Mouse (Mus musculus): ENCODE data around the gene Aplp1. TPM values are rescaled to one million over a fixed set of nuclear protein-coding genes. Genes with fewer than 3 reads are reported as not detected.

The Aplp1 gene
- 0.08 and 0.15 TPM in 2 replicates for polyA plus RNA-seq (2012)

GRCm38 (mm10) chr7:30444971-30445751, at the start of gene Aplp1:
Aplp1 (minus strand) TSS chr7:30445535.

DNA sequence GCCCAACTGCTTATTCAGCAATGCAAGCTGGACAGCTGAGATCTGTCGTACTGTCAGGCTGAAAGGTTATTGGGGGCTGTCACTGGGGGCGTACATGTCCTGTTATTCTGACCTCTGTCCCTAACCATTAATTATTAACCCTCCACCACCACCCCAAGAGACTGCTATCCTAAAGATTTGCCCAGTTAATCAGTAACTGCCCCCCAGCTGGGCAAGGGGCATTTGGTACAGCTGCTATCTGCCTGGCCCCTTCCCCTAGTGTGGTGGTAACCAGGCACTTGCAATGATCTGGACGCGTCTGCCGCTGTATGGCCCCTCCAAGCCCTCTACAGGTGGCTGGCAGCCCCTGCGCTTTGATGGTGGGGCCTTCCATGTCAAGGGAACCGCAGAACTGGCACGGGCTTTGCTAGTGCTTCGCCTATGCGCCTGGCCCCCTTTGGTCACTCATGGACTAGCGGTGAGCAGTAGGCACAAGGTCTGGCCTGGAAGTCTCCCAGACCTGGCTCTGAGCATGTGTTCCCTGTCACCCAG, 48.1 kb upstream of the Aplp1 start, which contains the start of gene Prodh2:
Prodh2 (plus strand) TSS at position 222 of the 531 bp plus-strand sequence.

DNA sequence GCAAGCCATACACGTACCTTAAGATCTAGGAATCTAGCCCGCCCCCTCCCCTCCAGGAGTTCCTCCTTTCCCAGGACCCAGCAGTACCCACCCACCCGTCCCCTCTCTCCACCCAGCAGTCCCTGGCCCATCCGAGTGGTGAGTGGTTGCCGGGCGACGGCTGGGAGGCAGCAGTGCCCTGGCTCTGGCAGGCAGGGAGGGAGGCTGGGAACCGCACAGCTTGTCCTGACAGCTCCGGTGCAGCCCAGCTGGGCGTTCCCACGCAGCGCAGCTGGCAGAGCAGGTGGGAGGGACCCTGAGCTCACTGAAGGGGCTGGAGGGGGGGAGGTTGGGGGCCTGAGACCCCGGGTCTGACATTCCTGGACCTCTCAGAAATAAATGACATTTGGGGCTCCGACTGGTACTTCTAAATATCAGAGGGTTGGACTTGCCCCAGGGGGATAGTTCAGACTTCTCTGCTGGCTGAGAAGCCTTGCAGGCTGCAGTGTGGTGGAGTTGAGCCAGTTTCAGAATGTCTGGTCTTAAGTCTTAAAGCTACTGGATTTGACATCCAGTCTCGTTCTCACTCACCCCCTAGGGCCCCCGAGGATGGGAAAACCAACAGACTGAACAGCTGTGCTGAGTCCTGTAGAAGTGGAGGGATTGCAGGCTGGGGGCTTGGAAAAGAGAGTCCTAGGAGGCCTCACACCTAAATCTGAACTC, 12.4 kb upstream of the Aplp1 start, which contains the start of the genes Kirrel2 and Nphs1:
Kirrel2 (minus strand) TSS at position 62 of the 702 bp plus-strand sequence.
Nphs1 (plus strand) TSS at position 687 of the 702 bp plus-strand sequence.

DNA sequence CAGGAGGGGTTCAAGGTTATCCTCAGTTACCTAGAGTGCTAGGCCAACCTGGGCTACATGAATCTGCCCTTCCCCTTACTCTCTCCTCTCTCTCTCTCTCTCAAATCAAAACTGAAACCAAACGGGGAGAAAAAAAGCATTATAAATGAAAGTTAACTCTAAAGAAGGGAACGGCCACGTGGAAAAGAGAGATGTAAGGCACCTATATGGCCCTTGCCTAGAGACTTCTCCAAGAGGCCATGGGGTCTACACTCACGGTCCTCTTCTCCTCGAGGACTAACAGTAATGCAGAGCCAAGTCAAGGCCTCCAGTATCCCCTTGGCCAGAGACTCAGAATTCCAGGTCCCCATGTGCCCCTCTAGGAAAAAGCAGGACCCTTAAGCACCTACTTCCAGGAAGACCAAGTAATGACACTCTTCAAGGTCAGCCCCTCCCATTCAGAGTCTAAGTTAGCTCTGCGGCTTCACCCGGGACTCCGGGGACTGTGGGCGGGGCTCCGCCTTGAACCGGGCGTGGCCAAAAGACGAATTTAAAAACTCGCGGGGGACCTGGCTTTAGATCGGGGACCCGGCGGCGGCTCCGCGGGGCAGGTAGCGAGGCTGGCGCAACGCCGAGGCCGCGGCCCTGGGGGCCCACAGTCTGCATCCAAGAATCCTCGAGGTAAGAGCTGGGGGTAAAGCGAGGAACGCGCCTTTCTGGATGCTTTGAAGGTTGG, 24.0 kb downstream of the Aplp1 start, which contains the start of gene Nfkbid:
Nfkbid (plus strand) TSS at position 558 of the 715 bp plus-strand sequence.

DNA sequence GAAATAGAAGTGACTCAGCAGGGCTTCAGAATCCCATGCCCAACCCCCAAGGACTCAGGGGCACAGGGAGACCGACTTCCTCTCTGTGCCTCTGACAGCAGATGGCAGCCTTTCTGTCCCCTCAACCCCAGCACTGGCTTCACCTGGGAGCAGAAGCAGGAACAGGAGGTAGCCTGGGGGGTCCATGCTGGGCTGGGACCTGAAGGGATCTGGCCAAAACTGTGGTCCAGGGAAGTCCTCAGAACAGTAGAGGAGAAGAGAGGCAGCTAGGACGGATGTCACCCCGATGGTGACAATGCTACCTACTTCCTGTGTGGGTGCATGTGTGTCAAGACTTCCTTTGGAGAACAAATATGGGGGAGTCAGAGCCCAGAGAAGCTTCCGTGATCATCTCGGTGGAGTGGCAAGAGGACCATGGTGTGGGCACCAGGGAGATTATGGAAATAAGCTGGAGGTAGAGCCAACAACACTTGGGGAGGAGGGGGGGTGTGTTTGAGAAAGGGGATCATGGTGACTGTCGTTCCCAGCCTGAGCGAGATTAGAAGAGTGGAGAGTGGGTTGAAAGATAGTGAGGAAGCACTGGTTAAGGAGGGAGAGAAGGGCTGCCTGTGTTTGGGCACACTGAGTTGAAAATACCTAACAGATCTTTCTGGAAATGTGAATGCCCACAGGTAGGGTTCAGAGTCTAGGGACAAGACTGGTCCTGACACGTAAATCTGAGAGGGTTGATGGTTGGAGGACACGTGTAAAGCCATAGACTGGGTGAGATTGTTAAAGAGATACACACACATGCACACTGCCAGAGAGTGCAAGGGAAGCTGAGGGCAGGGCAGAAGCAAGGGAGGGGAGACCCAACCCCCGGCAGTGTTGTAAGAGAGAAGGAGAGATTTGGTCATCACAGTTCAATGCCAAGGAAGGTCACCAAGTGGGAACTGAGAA, 25.5 kb downstream of the Aplp1 start, which contains the start of gene Hcst:
Hcst (minus strand) TSS at position 294 of the 939 bp plus-strand sequence.

GRCm38 (mm10) chr7:30413596-30413995, 31.7 kb downstream of the Aplp1 start, which contains the start of gene Tyrobp:
Tyrobp (plus strand) TSS chr7:30413760.

Other genes with a start within 250 kb of the Aplp1 start
- gene Capns1, start 246.7 kb downstream of the Aplp1 start, polyA plus RNA-seq (2012), result 138 TPM in 2 replicates
- gene Polr2i, start 213.6 kb downstream of the Aplp1 start, polyA plus RNA-seq (2012), result 66.8 and 89.4 TPM in 2 replicates
- 42.3 and 54.7 TPM in 2 replicates for gene Tbcb, start 213.3 kb downstream of the Aplp1 start, polyA plus RNA-seq (2012)
- 0.10 TPM in 2 replicates for gene Ovol3, start 209.8 kb downstream of the Aplp1 start, polyA plus RNA-seq (2012)
- 0.30 and 0.38 TPM in 2 replicates for gene Thap8, start 165.4 kb downstream of the Aplp1 start, polyA plus RNA-seq (2012)
- 62.9 and 71.0 TPM in 2 replicates for gene Wdr62, start 165.1 kb downstream of the Aplp1 start, polyA plus RNA-seq (2012)
- 0.36 and 0.95 TPM in 2 replicates for gene Clip3, start 153.8 kb downstream of the Aplp1 start, polyA plus RNA-seq (2012)
- gene Alkbh6, start 136.8 kb downstream of the Aplp1 start, polyA plus RNA-seq (2012), result 63.3 and 74.5 TPM in 2 replicates
- 1.6 and 2.0 TPM in 2 replicates for gene Syne4, start 130.7 kb downstream of the Aplp1 start, polyA plus RNA-seq (2012)
- gene E130208F15Rik, start 123.8 kb downstream of the Aplp1 start, polyA plus RNA-seq (2012), result 0.48 and 0.54 TPM in 2 replicates
- 8.0 and 10.3 TPM in 2 replicates for gene Sdhaf1, start 121.6 kb downstream of the Aplp1 start, polyA plus RNA-seq (2012)
- 0.11 TPM in 1 of 2 replicates, not detected in the other for gene Lrfn3, start 82.8 kb downstream of the Aplp1 start, polyA plus RNA-seq (2012)
- 186 and 336 TPM in 2 replicates for gene Tyrobp, start 31.8 kb downstream of the Aplp1 start, polyA plus RNA-seq (2012)
- gene Hcst, start 25.7 kb downstream of the Aplp1 start, polyA plus RNA-seq (2012), result 6.4 and 7.2 TPM in 2 replicates
- 103 and 112 TPM in 2 replicates for gene Nfkbid, start 23.8 kb downstream of the Aplp1 start, polyA plus RNA-seq (2012)
- gene Kirrel2, start 12.2 kb upstream of the Aplp1 start, polyA plus RNA-seq (2012), result 0.05 and 0.13 TPM in 2 replicates
- not detected in 2 replicates for gene Nphs1, start 12.8 kb upstream of the Aplp1 start, polyA plus RNA-seq (2012)
- gene Prodh2, start 48.1 kb upstream of the Aplp1 start, polyA plus RNA-seq (2012), result not detected in 2 replicates
- 74.2 and 104 TPM in 2 replicates for gene Arhgap33, start 89.5 kb upstream of the Aplp1 start, polyA plus RNA-seq (2012)
- 6.5 and 7.0 TPM in 2 replicates for gene Hspb6, start 106.6 kb upstream of the Aplp1 start, polyA plus RNA-seq (2012)
- gene Proser3, start 106.8 kb upstream of the Aplp1 start, polyA plus RNA-seq (2012), result 20.5 and 24.2 TPM in 2 replicates
- 64.1 and 77.3 TPM in 2 replicates for gene Lin37, start 114.3 kb upstream of the Aplp1 start, polyA plus RNA-seq (2012)
- gene U2af1l4, start 117.8 kb upstream of the Aplp1 start, polyA plus RNA-seq (2012), result 86.2 and 92.8 TPM in 2 replicates
- gene Gm49396, start 117.8 kb upstream of the Aplp1 start, polyA plus RNA-seq (2012), result 3.0 and 6.0 TPM in 2 replicates
- 48.5 and 51.9 TPM in 2 replicates for gene Psenen, start 118.1 kb upstream of the Aplp1 start, polyA plus RNA-seq (2012)
- gene Igflr1, start 119.9 kb upstream of the Aplp1 start, polyA plus RNA-seq (2012), result 8.8 and 9.3 TPM in 2 replicates
- 80.2 and 109 TPM in 2 replicates for gene Kmt2b, start 143.2 kb upstream of the Aplp1 start, polyA plus RNA-seq (2012)
- gene Zbtb32, start 153.4 kb upstream of the Aplp1 start, polyA plus RNA-seq (2012), result 0.64 TPM in 1 of 2 replicates, not detected in the other
- gene Upk1a, start 167.3 kb upstream of the Aplp1 start, polyA plus RNA-seq (2012), result 0.46 and 0.82 TPM in 2 replicates
- 70.6 and 81.6 TPM in 2 replicates for gene Cox6b1, start 180.6 kb upstream of the Aplp1 start, polyA plus RNA-seq (2012)
- gene Etv2, start 190.3 kb upstream of the Aplp1 start, polyA plus RNA-seq (2012), result 0.23 and 0.25 TPM in 2 replicates
- gene Rbm42, start 204.8 kb upstream of the Aplp1 start, polyA plus RNA-seq (2012), result 287 and 309 TPM in 2 replicates
- gene Haus5, start 219.5 kb upstream of the Aplp1 start, polyA plus RNA-seq (2012), result 39.5 and 49.7 TPM in 2 replicates
- not detected in 2 replicates for gene Pmis2, start 226.1 kb upstream of the Aplp1 start, polyA plus RNA-seq (2012)

All from megakaryocyte-erythroid progenitor cell, adult 5 weeks (primary cell).